Comparison of ENCODE assay signal across 7 mouse cellular contexts in genomic region chr7:135735691-135736580, GRCm38 (mm10). TPM values are rescaled to one million over a fixed set of nuclear protein-coding genes. Genes with fewer than 3 reads are reported as not detected.
DNase-seq lines count a peak whose midpoint lies in the region; ATAC-seq and TF ChIP-seq lines count a peak whose summit lies in the region.

No protein-coding gene starts in this region.

- H3K9ac ChIP-seq in embryonic facial prominence, embryonic 11.5 days (replicated peaks; ENCODE audit: low read length), result no peak overlapping the region
- no peak overlapping the region for H3K9ac ChIP-seq in midbrain, embryonic 12.5 days (replicated peaks)

- no peak for TF ChIP-seq POLR2A in small intestine, adult 2 months (IDR thresholded peaks at IDR 0.05; ENCODE audit: low read depth, low read length)

- no peaks in the 10 kb centered on the region for H3K36me3 ChIP-seq in embryonic facial prominence, embryonic 11.5 days (replicated peaks; ENCODE audit: control insufficient read depth, insufficient read depth, low read depth, low read length)
- no peaks in the 10 kb centered on the region for H3K36me3 ChIP-seq in limb, embryonic 10.5 days
- no peaks in the 10 kb centered on the region for H3K36me3 ChIP-seq in midbrain, embryonic 12.5 days
- no peaks in the 10 kb centered on the region for H3K36me3 ChIP-seq in small intestine, adult 2 months (ENCODE audit: control insufficient read depth, insufficient read depth, low read length)

- H3K27me3 ChIP-seq in embryonic facial prominence, embryonic 11.5 days (ENCODE audit: control insufficient read depth, insufficient read depth, low read length), result no peaks in the 10 kb centered on the region
- H3K27me3 ChIP-seq in limb, embryonic 10.5 days (ENCODE audit: low read depth, poor library complexity, severe bottlenecking), result no peaks in the 10 kb centered on the region
- H3K27me3 ChIP-seq in midbrain, embryonic 12.5 days, result no peaks in the 10 kb centered on the region
- H3K27me3 ChIP-seq in small intestine, adult 2 months (ENCODE audit: control insufficient read depth, insufficient read depth, low read length), result no peaks in the 10 kb centered on the region

- H3K4me3 ChIP-seq in embryonic facial prominence, embryonic 11.5 days (ENCODE audit: low read depth, low read length), result no peak overlapping the region
- peak overlapping the region; percentile 6; the same call in 1 of the 2 replicates for H3K4me3 ChIP-seq in limb, embryonic 10.5 days
- H3K4me3 ChIP-seq in midbrain, embryonic 12.5 days, result peak overlapping the region; percentile 10; the same call in 1 of the 2 replicates
- H3K4me3 ChIP-seq in small intestine, adult 2 months (ENCODE audit: low read depth, low read length), result peak overlapping the region; percentile 23

- peak; percentile 99 for TF ChIP-seq CTCF in small intestine, adult 2 months (IDR thresholded peaks at IDR 0.05; ENCODE audit: extremely low read depth, insufficient read length, insufficient replicate concordance, low read depth, low read length)

- no peaks in the 10 kb centered on the region for H3K9me3 ChIP-seq in embryonic facial prominence, embryonic 11.5 days (replicated peaks; ENCODE audit: control insufficient read depth, low read length)
- H3K9me3 ChIP-seq in limb, embryonic 10.5 days (replicated peaks), result no peaks in the 10 kb centered on the region
- H3K9me3 ChIP-seq in midbrain, embryonic 12.5 days, result no peaks in the 10 kb centered on the region

- H3K27ac ChIP-seq in embryonic facial prominence, embryonic 11.5 days (replicated peaks; ENCODE audit: low read depth, low read length), result no peak overlapping the region
- no peak overlapping the region for H3K27ac ChIP-seq in limb, embryonic 10.5 days
- H3K27ac ChIP-seq in midbrain, embryonic 12.5 days (replicated peaks), result no peak overlapping the region
- no peak overlapping the region for H3K27ac ChIP-seq in small intestine, adult 2 months (ENCODE audit: insufficient read depth, low read depth, low read length)

- WGBS in embryonic facial prominence, embryonic 11.5 days, result 18% methylated on average over 31 of the region's 31 CpGs
- 25% methylated on average over 31 of the region's 31 CpGs for WGBS in limb, embryonic 10.5 days
- WGBS in midbrain, embryonic 12.5 days, result 18% methylated on average over 31 of the region's 31 CpGs
- 4% methylated on average over 31 of the region's 31 CpGs for WGBS in small intestine, adult 2 months

- H3K4me1 ChIP-seq in embryonic facial prominence, embryonic 11.5 days (ENCODE audit: control insufficient read depth, insufficient read depth, low read length), result no peaks in the 10 kb centered on the region
- no peaks in the 10 kb centered on the region for H3K4me1 ChIP-seq in limb, embryonic 10.5 days
- 0 out of 2 replicates have a peak, but pooled peaks cover 3% of the 10 kb centered on the region for H3K4me1 ChIP-seq in midbrain, embryonic 12.5 days
- no peaks in the 10 kb centered on the region for H3K4me1 ChIP-seq in small intestine, adult 2 months (ENCODE audit: control insufficient read depth, insufficient read depth, insufficient read length, low read length)

- H3K4me2 ChIP-seq in embryonic facial prominence, embryonic 11.5 days (ENCODE audit: low read depth, low read length), result peak overlapping the region; percentile 26; the same call in 1 of the 2 replicates
- peak overlapping the region; percentile 44 for H3K4me2 ChIP-seq in midbrain, embryonic 12.5 days (replicated peaks)

- peak; percentile 92 for ATAC-seq in embryonic facial prominence, embryonic 11.5 days (replicated peaks; ENCODE audit: insufficient number of reproducible peaks, low FRiP score, low TSS enrichment, low read depth)
- peak; percentile 92 for ATAC-seq in granulocyte monocyte progenitor cell, adult 5-6 weeks (replicated peaks; ENCODE audit: poor library complexity, severe bottlenecking)
- ATAC-seq in midbrain, embryonic 12.5 days (ENCODE audit: low FRiP score, low read depth), result peak; percentile 93

- DNase-seq in adrenal gland, postnatal 10 days, result peak; percentile 87
- DNase-seq in embryonic facial prominence, embryonic 11.5 days (ENCODE audit: low spot score), result peak; percentile 91
- DNase-seq in kidney, adult 11 months, result peak; percentile 90
- peak; percentile 88 for DNase-seq in limb, embryonic 10.5 days (ENCODE audit: low spot score)

RNA-seq across cellular contexts. Expression of gene Mki67, which starts 19.8 kb away (rescaled TPM):
- 10 to 100 TPM; 35.2 to 52.2 TPM for total RNA-seq in adrenal gland, postnatal 10 days (2021)
- 60.4 and 65.6 TPM in 2 replicates for polyA plus RNA-seq in embryonic facial prominence, embryonic 11.5 days (2014; fragmentation: Nextera tagmentation; extraction: Ambion mirVana)
- 154 and 199 TPM in 2 replicates for total RNA-seq in granulocyte monocyte progenitor cell, adult 5-6 weeks (2014; fragmentation: Nextera tagmentation)
- 269 and 306 TPM in 2 replicates for total RNA-seq in granulocyte monocyte progenitor cell, adult 5-6 weeks (2017)
- 38.4 and 46.9 TPM in 2 replicates for polyA plus RNA-seq in limb, embryonic 10.5 days (2016; fragmentation: Nextera tagmentation; extraction: Ambion mirVana)
- 50.9 and 54.9 TPM in 2 replicates for polyA plus RNA-seq in midbrain, embryonic 12.5 days (2016; fragmentation: Nextera tagmentation; extraction: Ambion mirVana)
- polyA plus RNA-seq in small intestine, adult 2 months (2012; rRNA removed), result 1.0 and 1.7 TPM in 2 replicates

Comparison
In these comparisons a context has a peak if more than half of its experiments do, and no peak if none do; other contexts are left out.
1. RNA of gene Mki67, which starts 19.8 kb away (polyA plus RNA-seq): 60.4 to 65.6 TPM in embryonic facial prominence, embryonic 11.5 days, 50.9 to 54.9 TPM in midbrain, embryonic 12.5 days and 38.4 to 46.9 TPM in limb, embryonic 10.5 days; 1.0 to 1.7 TPM in small intestine, adult 2 months; every median in the first group is over 10 times any median in the second.
2. Peak in every context shown above with its lines, with median percentiles within 50 percentile points of each other: DNase-seq and ATAC-seq.